Mouse (Mus musculus) frontal cortex, adult 2 months (tissue): ENCODE measurements at regions not wholly inside any gene's neighbourhood (a gene's known extent, or its start where the extent isn't known, plus 50 kb on each side); places are given as distances from the start of the nearest gene placed in this dataset.

ENCODE experiments used
- DNase-seq, 2 experiments: peaks; one replicate each; pipeline ENCODE4 v3.0.0; 2022; ENCODE audit warnings: low spot score in 1 of 2; ENCODE audit errors: extremely low spot score in 1 of 2

GRCm38 (mm10) chr11:65638211-65638610 lies 149.9 kb downstream of the Map2k4 start:
- DNase-seq: no peak

- DNase-seq: no peak
These were observed 150.9 kb downstream of the Map2k4 start for GRCm38 (mm10) chr11:65637206-65637605.

GRCm38 (mm10) chr11:65635307-65635706 lies 152.8 kb downstream of the Map2k4 start:
- DNase-seq: no peak

GRCm38 (mm10) chr11:65631164-65631563 lies 156.9 kb downstream of the Map2k4 start:
- peak in 1 of 2 experiments; percentile 59 for DNase-seq

- no peak for DNase-seq
These were observed 157.7 kb downstream of the Map2k4 start for GRCm38 (mm10) chr11:65630436-65630835.

- DNase-seq: no peak
These were observed 158.8 kb downstream of the Map2k4 start for GRCm38 (mm10) chr11:65629320-65629719.

GRCm38 (mm10) chr11:65618976-65619375 lies 169.1 kb downstream of the Map2k4 start:
- DNase-seq: peak in 1 of 2 experiments; percentile 7

GRCm38 (mm10) chr11:65610536-65610935 lies 177.6 kb downstream of the Map2k4 start:
- peak in 1 of 2 experiments; percentile 13 for DNase-seq

- no peak for DNase-seq
These were observed 179.0 kb downstream of the Map2k4 start for GRCm38 (mm10) chr11:65609056-65609455.

GRCm38 (mm10) chr11:65597298-65598076 lies 190.6 kb downstream of the Map2k4 start:
- DNase-seq: no peak

- no peak for DNase-seq
These were observed 199.6 kb downstream of the Map2k4 start for GRCm38 (mm10) chr11:65588491-65588890.

- no peak for DNase-seq
These were observed 220.3 kb downstream of the Map2k4 start for GRCm38 (mm10) chr11:65567831-65568230.

GRCm38 (mm10) chr11:65558236-65558635 lies 229.9 kb downstream of the Map2k4 start:
- no peak for DNase-seq

- no peak for DNase-seq
These were observed 237.0 kb downstream of the Map2k4 start for GRCm38 (mm10) chr11:65551073-65551472.

GRCm38 (mm10) chr11:65544281-65544680 lies 243.8 kb downstream of the Map2k4 start:
- DNase-seq: no peak

- no peak for DNase-seq
These were observed 244.5 kb downstream of the Map2k4 start for GRCm38 (mm10) chr11:65543581-65543980.

- DNase-seq: no peak
These were observed 251.0 kb downstream of the Map2k4 start for GRCm38 (mm10) chr11:65537046-65537630.

GRCm38 (mm10) chr11:65535726-65536442 lies 252.2 kb downstream of the Map2k4 start:
- DNase-seq: no peak

GRCm38 (mm10) chr11:65530744-65531143 lies 257.4 kb downstream of the Map2k4 start:
- peak in 1 of 2 experiments; percentile 20 for DNase-seq

GRCm38 (mm10) chr11:65505106-65505865 lies 235.5 kb upstream of the Myocd start:
- DNase-seq: no peak

- no peak for DNase-seq
These were observed 228.2 kb upstream of the Myocd start for GRCm38 (mm10) chr11:65497979-65498378.
